Mouse (Mus musculus) left cerebral cortex, adult 11 months (tissue): ENCODE measurements at regions not wholly inside any gene's neighbourhood (a gene's known extent, or its start where the extent isn't known, plus 50 kb on each side); places are given as distances from the start of the nearest gene placed in this dataset.

Source experiments
- DNase-seq: peaks from one replicate; pipeline ENCODE4 v3.0.0; 2022; ENCODE audit warnings: low spot score

DNA sequence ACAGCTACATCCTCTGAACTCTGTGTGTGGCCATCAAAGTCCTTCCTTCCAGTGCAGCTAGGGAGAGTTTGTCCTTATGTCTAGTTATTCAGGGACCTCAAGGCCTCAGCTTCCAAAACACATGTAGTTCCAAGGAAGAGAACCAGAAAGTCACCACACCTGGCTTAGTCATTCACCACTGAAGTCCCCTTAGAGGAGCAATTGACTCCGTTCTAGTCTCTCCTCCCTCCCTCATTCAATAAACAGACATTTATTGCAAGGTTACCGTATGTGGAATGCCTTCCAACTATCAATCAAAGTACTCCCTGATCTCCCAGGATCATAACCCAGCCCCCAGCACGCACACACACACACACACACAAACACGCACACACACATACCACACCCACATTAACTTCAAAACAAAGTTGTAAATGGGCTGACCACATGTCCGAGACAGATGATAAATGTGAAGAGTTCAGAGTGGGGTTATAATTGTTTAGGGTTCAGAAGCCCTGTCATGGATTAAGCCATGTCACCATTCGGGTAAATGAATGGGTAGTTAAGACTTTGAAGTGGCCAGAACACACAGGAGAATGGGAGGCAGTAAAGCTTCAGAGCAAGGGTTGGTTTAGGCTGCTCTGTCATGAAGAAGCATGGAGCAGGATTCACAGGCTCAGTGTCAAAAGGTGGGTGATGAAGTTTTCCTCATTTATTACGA, 141.4 kb downstream of the Irs2 start:
- no peak for DNase-seq

GRCm38 (mm10) chr8:10865941-10866513, 142.2 kb downstream of the Irs2 start:
- no peak for DNase-seq

GRCm38 (mm10) chr8:10865415-10865821, 142.8 kb downstream of the Irs2 start:
- DNase-seq, result no peak

GRCm38 (mm10) chr8:10862442-10862841, 145.8 kb downstream of the Irs2 start:
- DNase-seq, result no peak

DNA sequence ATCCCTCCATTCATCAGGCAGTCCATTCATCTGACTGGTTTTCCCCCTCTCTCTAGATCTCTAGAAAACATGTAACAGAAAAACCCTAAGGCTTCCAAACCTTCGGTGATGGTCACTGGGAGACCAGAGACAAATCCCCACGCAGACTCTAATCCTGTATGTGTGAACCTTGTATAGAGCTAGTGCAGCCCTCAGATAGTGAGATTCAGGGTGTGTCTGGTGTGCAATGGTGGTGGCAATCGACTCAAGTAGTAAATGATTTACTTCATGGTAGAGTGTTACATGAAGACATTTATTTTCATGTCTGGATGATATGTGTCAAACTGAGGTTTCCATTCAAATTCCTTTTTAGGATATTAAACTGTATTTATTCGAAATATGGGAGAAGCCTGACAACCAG, 147.4 kb downstream of the Irs2 start:
- DNase-seq, result no peak

DNA sequence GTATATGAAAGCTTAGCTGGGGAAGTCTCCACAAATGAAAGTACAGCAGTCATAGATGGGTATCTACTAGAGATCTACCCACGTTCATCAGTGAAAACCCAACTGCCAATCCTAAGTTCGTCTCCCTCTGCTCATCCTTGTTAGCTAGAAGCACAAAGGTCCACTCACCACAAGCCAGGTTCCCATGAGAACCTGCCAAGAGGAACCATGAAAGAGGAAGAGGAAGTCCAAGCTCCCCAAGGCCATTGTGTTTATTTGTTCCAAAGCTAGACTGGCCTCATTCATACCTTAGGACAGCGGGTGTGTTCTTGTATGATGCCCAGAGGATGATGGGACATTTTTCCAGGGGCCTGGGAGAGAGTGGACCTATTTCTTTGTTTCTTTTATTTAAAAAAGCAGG, 150.4 kb downstream of the Irs2 start:
- DNase-seq, result no peak

DNA sequence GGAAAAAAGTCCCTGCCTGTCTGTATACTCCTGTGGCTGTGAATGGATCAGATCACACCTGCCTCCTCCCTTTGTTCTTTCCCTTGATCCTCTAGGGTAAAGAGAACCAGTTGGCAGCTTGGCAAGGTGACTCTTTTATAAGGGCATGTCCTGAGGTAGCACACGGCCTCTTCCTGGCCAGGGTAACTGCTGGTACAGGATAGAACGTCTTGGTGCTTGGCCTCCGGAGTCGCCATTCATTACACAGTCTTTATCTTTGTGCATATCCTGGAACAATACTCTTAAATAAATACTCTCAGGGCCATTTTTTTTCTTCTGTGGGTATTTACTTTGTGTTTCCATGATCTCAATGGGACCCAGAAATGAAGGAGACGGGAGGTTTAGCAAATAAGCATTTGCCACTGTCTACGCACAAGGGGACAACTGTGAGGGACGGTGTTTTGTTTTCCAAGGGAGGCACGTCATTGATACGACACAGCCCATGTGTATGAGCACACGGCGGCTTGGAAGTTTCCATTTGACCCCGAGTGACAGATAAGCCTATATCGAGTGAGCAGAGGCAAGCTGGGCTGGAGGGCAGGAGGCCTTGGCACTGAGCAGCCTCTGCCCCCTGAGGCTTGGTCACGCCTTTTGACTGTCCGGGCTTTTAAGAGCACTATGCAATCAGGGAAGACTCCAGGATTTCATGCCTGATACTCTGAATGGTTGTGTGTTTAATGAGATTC, 151.1 kb downstream of the Irs2 start:
- DNase-seq, result no peak

DNA sequence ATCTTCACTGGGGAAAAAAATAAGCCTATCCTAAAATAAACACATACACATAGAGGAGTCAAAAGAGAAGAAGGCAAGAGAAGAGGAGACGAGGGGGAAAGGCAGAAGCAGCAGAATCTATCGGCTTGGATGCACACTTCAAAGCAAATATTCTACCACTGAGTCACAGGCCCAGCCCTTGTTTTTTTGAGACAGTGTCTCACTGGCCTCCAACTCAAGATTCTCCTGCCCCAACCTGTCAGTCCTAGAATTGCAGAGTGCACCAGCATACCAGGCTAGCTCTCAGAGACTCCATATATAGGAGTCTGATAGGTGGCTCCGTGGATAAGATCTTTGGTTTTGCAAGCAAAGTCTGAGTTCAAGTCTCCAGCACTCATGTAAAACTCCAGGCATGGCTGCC, 152.6 kb downstream of the Irs2 start:
- no peak for DNase-seq

DNA sequence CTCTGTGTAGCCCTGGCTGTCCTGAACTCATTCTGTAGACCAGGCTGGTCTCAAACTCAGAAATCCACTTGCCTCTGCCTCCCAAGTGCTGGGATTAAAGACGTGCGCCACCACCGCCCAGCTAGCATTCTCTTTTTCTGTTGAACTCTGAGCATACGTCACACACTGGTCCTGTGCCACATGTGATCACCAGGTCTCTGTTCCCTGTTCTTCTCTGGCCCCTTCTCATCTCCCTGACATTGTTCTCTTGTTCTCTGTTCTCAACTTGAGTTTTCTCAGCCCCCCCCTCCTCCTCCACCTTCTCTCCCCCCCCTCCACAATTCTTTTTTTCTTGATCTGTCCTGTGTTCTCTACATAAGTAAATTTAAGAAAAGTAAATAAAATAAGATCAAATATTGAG, 153.1 kb downstream of the Irs2 start:
- no peak for DNase-seq

DNA sequence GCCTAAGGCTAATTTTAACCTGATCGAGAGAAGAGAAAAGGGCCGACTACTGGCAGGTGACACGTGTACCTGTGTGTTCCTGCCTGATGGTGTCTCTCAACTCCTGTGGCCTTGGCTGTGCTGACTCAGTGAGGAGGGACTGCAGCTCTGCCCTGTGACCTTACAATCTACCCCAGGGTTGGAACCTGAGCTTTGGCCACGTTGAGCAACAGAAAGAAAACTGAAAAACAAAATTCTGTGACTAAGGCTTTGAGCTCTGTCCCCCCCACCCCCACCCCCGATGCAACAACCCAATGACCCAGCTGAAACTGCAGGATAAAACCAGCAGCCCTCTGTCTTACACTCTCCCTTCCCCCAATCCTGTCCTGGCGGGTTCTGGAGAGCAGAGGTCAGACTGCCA, 153.7 kb downstream of the Irs2 start:
- DNase-seq, result no peak

- no peak for DNase-seq
Measured at GRCm38 (mm10) chr8:10853901-10854300, 154.4 kb downstream of the Irs2 start.

- DNase-seq, result no peak
Measured at GRCm38 (mm10) chr8:10849916-10850315, 158.3 kb downstream of the Irs2 start.

- DNase-seq, result no peak
Measured at GRCm38 (mm10) chr8:10845607-10846006, 162.7 kb downstream of the Irs2 start.

- DNase-seq, result no peak
Measured at GRCm38 (mm10) chr8:10840853-10841531, 167.3 kb downstream of the Irs2 start.

DNA sequence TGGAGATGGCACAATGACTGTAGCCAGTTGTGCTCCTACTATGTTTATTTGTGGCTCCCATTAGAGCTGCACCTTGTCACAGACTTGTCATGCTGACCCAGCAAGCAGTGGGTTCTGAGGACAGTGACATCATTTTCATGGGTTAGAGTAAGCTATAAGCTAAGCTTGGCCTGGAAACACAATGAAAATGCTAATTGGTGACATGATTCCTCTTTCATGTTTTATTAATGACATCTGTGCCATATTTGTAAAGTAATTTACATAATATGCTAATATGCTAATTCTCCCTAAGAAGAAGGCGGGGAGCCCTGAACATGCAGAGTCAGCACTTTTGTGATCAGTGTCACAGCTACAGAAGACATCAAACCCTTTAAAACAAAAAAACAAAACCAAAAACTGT, 168.2 kb downstream of the Irs2 start:
- no peak for DNase-seq

- no peak for DNase-seq
Measured at GRCm38 (mm10) chr8:10835054-10835453, 173.2 kb downstream of the Irs2 start.

DNA sequence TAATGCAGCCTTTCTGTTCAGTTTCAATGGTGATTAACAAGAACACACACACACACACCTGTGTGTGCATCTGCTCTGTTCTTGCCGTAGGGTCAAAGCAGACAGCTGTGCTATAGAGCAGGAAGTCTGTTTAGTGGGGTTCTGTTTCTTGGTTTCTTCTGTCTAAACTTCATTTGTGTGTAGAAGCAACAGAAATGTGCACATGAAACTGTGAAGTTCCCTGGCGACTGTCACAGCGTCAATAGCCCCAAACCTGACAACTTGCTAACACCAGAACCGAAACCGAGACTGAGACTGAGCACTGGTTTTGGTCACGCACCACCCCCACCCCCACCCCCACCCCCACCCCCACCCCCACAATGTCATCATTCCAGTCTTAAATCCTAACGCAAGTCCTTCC, 176.4 kb downstream of the Irs2 start:
- no peak for DNase-seq

DNA sequence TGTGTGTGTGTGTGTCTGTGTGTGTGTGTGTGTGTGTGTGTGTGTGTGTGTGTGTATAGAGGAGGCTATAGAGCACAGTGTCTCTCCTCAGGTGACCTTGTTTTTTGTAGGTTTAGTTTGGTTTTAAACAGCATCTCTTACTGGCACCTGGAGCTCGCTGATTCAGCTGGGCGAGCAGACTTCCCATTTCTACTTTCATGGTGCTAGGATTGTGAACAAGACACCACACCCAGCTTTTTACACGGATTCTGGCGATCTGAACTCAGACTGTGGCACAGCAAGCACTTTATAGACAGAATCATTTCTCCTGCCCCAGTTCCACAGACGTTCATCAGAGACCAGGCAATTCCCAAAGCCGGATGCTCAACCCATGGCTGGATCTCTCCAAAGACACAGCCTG, 177.0 kb downstream of the Irs2 start:
- DNase-seq, result no peak

GRCm38 (mm10) chr8:10830835-10831234, 177.4 kb downstream of the Irs2 start:
- no peak for DNase-seq

GRCm38 (mm10) chr8:10828580-10828979, 179.7 kb downstream of the Irs2 start:
- DNase-seq, result no peak

- DNase-seq, result no peak
Measured at GRCm38 (mm10) chr8:10827560-10827959, 180.7 kb downstream of the Irs2 start.

- no peak for DNase-seq
Measured at GRCm38 (mm10) chr8:10825981-10826380, 182.3 kb downstream of the Irs2 start.
